Mouse (Mus musculus): Measurements from ENCODE around the gene Uba3. TPM values are rescaled to one million over a fixed set of nuclear protein-coding genes. Genes with fewer than 3 reads are reported as not detected.
A peak's percentile ranks its signal among the peaks of the same experiment; 100 is the strongest.

The Uba3 gene
- polyA plus RNA-seq, 1 experiment = 32.8 TPM

GRCm38 (mm10) chr6:97210962-97211601, 5.6 kb upstream of the Uba3 start:
- Histone ChIP-seq H3K79me2 (ENCODE audit: control insufficient read depth, insufficient read depth) (peaks cover 55% of the 10 kb centered on the region), H3K27me3 (ENCODE audit: control insufficient read depth, insufficient read depth, insufficient read length) (no peaks in the 10 kb centered on the region), H3K36me3 (ENCODE audit: control insufficient read depth, insufficient read depth) (peaks cover 27% of the 10 kb centered on the region), H3ac (ENCODE audit: control insufficient read depth, insufficient read length, low read depth) (peak overlapping the region; percentile 86), H3K79me3 (ENCODE audit: low read depth) (peaks cover 46% of the 10 kb centered on the region), H3K4me3 (ENCODE audit: insufficient read depth, poor library complexity, severe bottlenecking) (peak overlapping the region; percentile 92)
- no peak for TF ChIP-seq USF1 (IDR thresholded peaks at IDR 0.05; ENCODE audit: low read depth)
- no peak for TF ChIP-seq CTCF (IDR thresholded peaks at IDR 0.05; ENCODE audit: control insufficient read depth, insufficient read depth, insufficient read length)
- TF ChIP-seq MAX (IDR thresholded peaks at IDR 0.05) = no peak
- TF ChIP-seq MYOG (IDR thresholded peaks at IDR 0.05; ENCODE audit: control insufficient read depth, extremely low read depth, insufficient read length) = no peak
- TF ChIP-seq CEBPB (IDR thresholded peaks at IDR 0.05; ENCODE audit: low read depth) = no peak
- no peak for TF ChIP-seq FOSL1 (IDR thresholded peaks at IDR 0.05; ENCODE audit: insufficient read depth, low read length, poor library complexity, severe bottlenecking)
- no peak for TF ChIP-seq MYOD1 (IDR thresholded peaks at IDR 0.05; ENCODE audit: control insufficient read depth, insufficient read length, low read depth)

GRCm38 (mm10) chr6:97210191-97210961, 4.9 kb upstream of the Uba3 start, which contains the start of gene Arl6ip5:
Arl6ip5 (plus strand) TSS chr6:97210689.
- Histone ChIP-seq H3K27me3 (ENCODE audit: control insufficient read depth, insufficient read depth, insufficient read length) (no peaks in the 10 kb centered on the region), H3K4me3 (ENCODE audit: insufficient read depth, poor library complexity, severe bottlenecking) (peak within 1 kb of the TSS; percentile 92), H3K79me2 (ENCODE audit: control insufficient read depth, insufficient read depth) (peaks cover 48% of the 10 kb centered on the region), H3K36me3 (ENCODE audit: control insufficient read depth, insufficient read depth) (peaks cover 22% of the 10 kb centered on the region), H3K79me3 (ENCODE audit: low read depth) (peaks cover 38% of the 10 kb centered on the region), H3ac (ENCODE audit: control insufficient read depth, insufficient read length, low read depth) (peak within 1 kb of the TSS; percentile 86)
- TF ChIP-seq MYOD1 (IDR thresholded peaks at IDR 0.05; ENCODE audit: control insufficient read depth, insufficient read length, low read depth) (peak; percentile 39), MYOG (IDR thresholded peaks at IDR 0.05; ENCODE audit: control insufficient read depth, extremely low read depth, insufficient read length) (no peak), MAX (IDR thresholded peaks at IDR 0.05) (peak; percentile 20), CEBPB (IDR thresholded peaks at IDR 0.05; ENCODE audit: low read depth) (peak; percentile 43)

- H3K36me3 ChIP-seq (ENCODE audit: control insufficient read depth, insufficient read depth) = peaks cover 16% of the 10 kb centered on the region
- TF ChIP-seq MYOG (IDR thresholded peaks at IDR 0.05; ENCODE audit: control insufficient read depth, extremely low read depth, insufficient read length) (no peak), MAX (IDR thresholded peaks at IDR 0.05) (no peak), MYOD1 (IDR thresholded peaks at IDR 0.05; ENCODE audit: control insufficient read depth, insufficient read length, low read depth) (no peak), FOSL1 (IDR thresholded peaks at IDR 0.05; ENCODE audit: insufficient read depth, low read length, poor library complexity, severe bottlenecking) (no peak), CTCF (IDR thresholded peaks at IDR 0.05; ENCODE audit: control insufficient read depth, insufficient read depth, insufficient read length) (no peak), CEBPB (IDR thresholded peaks at IDR 0.05; ENCODE audit: low read depth) (no peak), USF1 (IDR thresholded peaks at IDR 0.05; ENCODE audit: low read depth) (no peak)
- no peak overlapping the region for H3K4me3 ChIP-seq (ENCODE audit: insufficient read depth, poor library complexity, severe bottlenecking)
- H3K27me3 ChIP-seq (ENCODE audit: control insufficient read depth, insufficient read depth, insufficient read length) = no peaks in the 10 kb centered on the region
- peaks cover 36% of the 10 kb centered on the region for H3K79me3 ChIP-seq (ENCODE audit: low read depth)
- peaks cover 47% of the 10 kb centered on the region for H3K79me2 ChIP-seq (ENCODE audit: control insufficient read depth, insufficient read depth)
- peak overlapping the region; percentile 52 for H3ac ChIP-seq (ENCODE audit: control insufficient read depth, insufficient read length, low read depth)
Observed at GRCm38 (mm10) chr6:97209751-97210150, 4.3 kb upstream of the Uba3 start.

- peaks cover 36% of the 10 kb centered on the region for H3K79me3 ChIP-seq (ENCODE audit: low read depth)
- H3K79me2 ChIP-seq (ENCODE audit: control insufficient read depth, insufficient read depth) = peaks cover 47% of the 10 kb centered on the region
- H3K36me3 ChIP-seq (ENCODE audit: control insufficient read depth, insufficient read depth) = peaks cover 10% of the 10 kb centered on the region
- H3K27me3 ChIP-seq (ENCODE audit: control insufficient read depth, insufficient read depth, insufficient read length) = no peaks in the 10 kb centered on the region
- peak; percentile 55 for TF ChIP-seq USF1 (IDR thresholded peaks at IDR 0.05; ENCODE audit: low read depth)
- TF ChIP-seq MAX (IDR thresholded peaks at IDR 0.05) = peak; percentile 92
- no peak for TF ChIP-seq MYOD1 (IDR thresholded peaks at IDR 0.05; ENCODE audit: control insufficient read depth, insufficient read length, low read depth)
- peak; percentile 6 for TF ChIP-seq CTCF (IDR thresholded peaks at IDR 0.05; ENCODE audit: control insufficient read depth, insufficient read depth, insufficient read length)
- no peak for TF ChIP-seq MYOG (IDR thresholded peaks at IDR 0.05; ENCODE audit: control insufficient read depth, extremely low read depth, insufficient read length)
- TF ChIP-seq CEBPB (IDR thresholded peaks at IDR 0.05; ENCODE audit: low read depth) = no peak
- TF ChIP-seq FOSL1 (IDR thresholded peaks at IDR 0.05; ENCODE audit: insufficient read depth, low read length, poor library complexity, severe bottlenecking) = no peak
- no peak overlapping the region for H3K4me3 ChIP-seq (ENCODE audit: insufficient read depth, poor library complexity, severe bottlenecking)
- no peak overlapping the region for H3ac ChIP-seq (ENCODE audit: control insufficient read depth, insufficient read length, low read depth)
Observed at GRCm38 (mm10) chr6:97209201-97209600, 3.8 kb upstream of the Uba3 start.

GRCm38 (mm10) chr6:97208406-97208805, 3.0 kb upstream of the Uba3 start:
- Histone ChIP-seq H3ac (ENCODE audit: control insufficient read depth, insufficient read length, low read depth) (no peak overlapping the region), H3K4me3 (ENCODE audit: insufficient read depth, poor library complexity, severe bottlenecking) (no peak overlapping the region), H3K79me2 (ENCODE audit: control insufficient read depth, insufficient read depth) (peaks cover 47% of the 10 kb centered on the region), H3K27me3 (ENCODE audit: control insufficient read depth, insufficient read depth, insufficient read length) (no peaks in the 10 kb centered on the region), H3K36me3 (ENCODE audit: control insufficient read depth, insufficient read depth) (peaks cover 2% of the 10 kb centered on the region), H3K79me3 (ENCODE audit: low read depth) (peaks cover 36% of the 10 kb centered on the region)
- TF ChIP-seq CEBPB (IDR thresholded peaks at IDR 0.05; ENCODE audit: low read depth) (no peak), MYOD1 (IDR thresholded peaks at IDR 0.05; ENCODE audit: control insufficient read depth, insufficient read length, low read depth) (no peak), CTCF (IDR thresholded peaks at IDR 0.05; ENCODE audit: control insufficient read depth, insufficient read depth, insufficient read length) (no peak), FOSL1 (IDR thresholded peaks at IDR 0.05; ENCODE audit: insufficient read depth, low read length, poor library complexity, severe bottlenecking) (no peak)

Measured in C2C12 (cell line).